Mouse (Mus musculus) cerebellum, adult 2 months (tissue): ENCODE results near the gene Asb10. TPM values are rescaled to one million over a fixed set of nuclear protein-coding genes. Genes with fewer than 3 reads are reported as not detected.

Source experiments
- DNase-seq, 2 experiments: peaks; one replicate each; pipeline ENCODE4 v3.0.0; 2021
- H3K27ac ChIP-seq: fragments of 200-500 bp; 2 replicates; pipeline ENCODE4 v1.5.1; 2012; ENCODE audit warnings: low read length, control low read depth, inconsistent platforms; ENCODE audit not compliant: insufficient read depth
- H3K27me3 ChIP-seq: fragments of 200-500 bp; 2 replicates; pipeline ENCODE4 v1.6.1; 2012; ENCODE audit warnings: inconsistent platforms, mild to moderate bottlenecking, low read length, moderate library complexity; ENCODE audit not compliant: control insufficient read depth, insufficient read depth
- H3K4me1 ChIP-seq: fragments of 200-500 bp; 2 replicates; pipeline ENCODE4 v1.6.1; 2011; ENCODE audit warnings: low read length; ENCODE audit not compliant: control insufficient read depth, insufficient read depth
- H3K4me3 ChIP-seq: fragments of 200-500 bp; replicated peaks from 2 replicates; pipeline ENCODE3; 2011; ENCODE audit warnings: mild to moderate bottlenecking, low read depth, low read length, control low read depth; ENCODE audit not compliant: insufficient read depth
- CTCF ChIP-seq: fragments of 200-500 bp; IDR thresholded peaks from 2 replicates; pipeline ENCODE4 v1.5.1; 2011; ENCODE audit warnings: low read depth, mild to moderate bottlenecking, control low read depth, low read length, moderate library complexity, borderline replicate concordance; ENCODE audit not compliant: insufficient read depth
- POLR2A ChIP-seq: fragments of 200-500 bp; IDR thresholded peaks from 2 replicates; pipeline ENCODE4 v1.6.1; 2011; ENCODE audit warnings: low read length, control low read depth, borderline replicate concordance; ENCODE audit not compliant: insufficient read depth
- WGBS: fragments of 180-500 bp; shearing (Covaris S2); methylation state at CpG from one replicate; pipeline ENCODE4 v1.1.7; 2018; 5-methylcytosine and 5-hydroxymethylcytosine counted together
- polyA plus RNA-seq: library from polyadenylated mRNA; depleted of rRNA; stranded (reverse); fragments of >200 nt; gene quantifications from 2 replicates; pipeline ENCODE4 v1.2.3, GENCODE M21; 2012

The Asb10 gene
- polyA plus RNA-seq, 1 experiment, result 0.18 TPM

DNA sequence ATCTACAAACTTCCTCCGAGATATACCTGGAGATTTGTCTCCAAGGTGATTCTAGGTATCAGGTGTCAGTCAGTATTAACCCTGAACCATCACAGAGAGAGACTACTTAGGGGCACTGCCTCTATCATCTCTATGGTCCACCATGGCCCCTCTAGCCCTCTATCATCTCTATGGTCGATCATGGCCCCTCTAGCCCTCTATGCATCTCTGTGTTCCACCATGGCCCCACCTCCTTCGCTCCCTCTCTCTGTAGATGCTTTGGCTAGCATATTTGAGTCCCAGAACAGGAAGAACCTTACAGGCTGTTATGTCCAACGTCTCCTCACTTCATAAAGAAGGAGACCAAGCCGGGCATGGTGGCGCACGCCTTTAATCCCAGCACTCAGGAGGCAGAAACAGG lies 1.9 kb upstream of the Asb10 start:
- no peak overlapping the region for H3K27ac ChIP-seq
- no peak overlapping the region for H3K4me3 ChIP-seq
- H3K27me3 ChIP-seq, result no peaks in the 10 kb centered on the region
- TF ChIP-seq CTCF (no peak), POLR2A (no peak)
- no peaks in the 10 kb centered on the region for H3K4me1 ChIP-seq
- 82% methylated on average over 7 of the region's 7 CpGs for WGBS
- DNase-seq, result no peak

- Histone ChIP-seq H3K27me3 (no peaks in the 10 kb centered on the region), H3K27ac (no peak overlapping the region), H3K4me1 (no peaks in the 10 kb centered on the region), H3K4me3 (no peak overlapping the region)
- no peak for DNase-seq
- WGBS, result 37% methylated on average over 6 of the region's 6 CpGs
- TF ChIP-seq CTCF (no peak), POLR2A (no peak)
Observed at GRCm38 (mm10) chr5:24541144-24541569, 379 bp upstream of the Asb10 start.

- no peak for DNase-seq
- H3K4me1 ChIP-seq, result no peaks in the 10 kb centered on the region
Observed at GRCm38 (mm10) chr5:24539571-24540296, 1.0 kb downstream of the Asb10 start.

GRCm38 (mm10) chr5:24537618-24538017 lies 3.2 kb downstream of the Asb10 start:
- TF ChIP-seq POLR2A (no peak), CTCF (no peak)
- H3K4me3 ChIP-seq, result no peak overlapping the region
- WGBS, result 24% methylated on average over 16 of the region's 16 CpGs
- no peak for DNase-seq
- no peaks in the 10 kb centered on the region for H3K27me3 ChIP-seq
- no peaks in the 10 kb centered on the region for H3K4me1 ChIP-seq
- no peak overlapping the region for H3K27ac ChIP-seq

More at GRCm38 (mm10) chr5:24539571-24540296, 1.0 kb downstream of the Asb10 start:
- TF ChIP-seq CTCF, result no peak
- TF ChIP-seq POLR2A, result no peak
- no peaks in the 10 kb centered on the region for H3K27me3 ChIP-seq
- no peak overlapping the region for H3K27ac ChIP-seq
- WGBS, result 74% methylated on average over 22 of the region's 22 CpGs
- H3K4me3 ChIP-seq, result no peak overlapping the region

GRCm38 (mm10) chr5:24536511-24536910 lies 4.3 kb downstream of the Asb10 start:
- WGBS, result 76% methylated on average over 5 of the region's 5 CpGs
- Histone ChIP-seq H3K27ac (no peak overlapping the region), H3K4me1 (no peaks in the 10 kb centered on the region), H3K4me3 (no peak overlapping the region), H3K27me3 (no peaks in the 10 kb centered on the region)
- no peak for TF ChIP-seq CTCF
- no peak for TF ChIP-seq POLR2A
- DNase-seq, result no peak

GRCm38 (mm10) chr5:24535731-24536130 lies 5.0 kb downstream of the Asb10 start:
- H3K27ac ChIP-seq, result no peak overlapping the region
- H3K4me3 ChIP-seq, result no peak overlapping the region
- no peak for DNase-seq
- WGBS, result 65% methylated on average over 3 of the region's 3 CpGs
- no peaks in the 10 kb centered on the region for H3K4me1 ChIP-seq
- H3K27me3 ChIP-seq, result no peaks in the 10 kb centered on the region
- TF ChIP-seq CTCF (no peak), POLR2A (no peak)

DNA sequence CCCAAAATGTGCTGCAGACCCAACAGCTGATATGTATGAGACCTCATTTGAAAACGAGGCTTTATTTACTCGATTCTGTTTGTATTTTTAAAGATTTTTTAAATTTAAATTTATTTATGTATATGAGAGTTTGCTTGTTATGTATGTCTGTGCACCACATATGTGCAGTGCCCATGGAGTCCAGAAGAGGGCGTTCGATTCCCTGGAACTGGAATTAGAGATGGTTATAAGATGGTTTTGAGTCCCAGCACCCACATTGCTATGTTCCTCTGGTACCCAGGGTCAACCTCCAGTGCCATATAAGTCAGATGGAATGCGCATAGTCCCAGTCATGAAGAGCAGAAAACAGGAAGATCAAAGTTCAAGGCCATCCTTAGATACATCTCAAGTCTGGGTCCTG lies 6.5 kb downstream of the Asb10 start:
- no peak for DNase-seq
- Histone ChIP-seq H3K4me1 (no peaks in the 10 kb centered on the region), H3K4me3 (no peak overlapping the region), H3K27ac (no peak overlapping the region), H3K27me3 (no peaks in the 10 kb centered on the region)
- TF ChIP-seq CTCF (0 out of 2 replicates have a peak, but pooled peaks have one; percentile 6), POLR2A (no peak)
- 56% methylated on average over 5 of the region's 5 CpGs for WGBS

- H3K27me3 ChIP-seq, result no peaks in the 10 kb centered on the region
- no peak overlapping the region for H3K27ac ChIP-seq
- 68% methylated on average over 11 of the region's 11 CpGs for WGBS
- no peak for DNase-seq
- H3K4me1 ChIP-seq, result no peaks in the 10 kb centered on the region
- no peak overlapping the region for H3K4me3 ChIP-seq
- no peak for TF ChIP-seq POLR2A
Observed at GRCm38 (mm10) chr5:24533391-24533790, 7.4 kb downstream of the Asb10 start.
